Mouse (Mus musculus): ENCODE measurements at regions not wholly inside any gene's neighbourhood (a gene's known extent, or its start where the extent isn't known, plus 50 kb on each side); places are given as distances from the start of the nearest gene placed in this dataset.

DNA sequence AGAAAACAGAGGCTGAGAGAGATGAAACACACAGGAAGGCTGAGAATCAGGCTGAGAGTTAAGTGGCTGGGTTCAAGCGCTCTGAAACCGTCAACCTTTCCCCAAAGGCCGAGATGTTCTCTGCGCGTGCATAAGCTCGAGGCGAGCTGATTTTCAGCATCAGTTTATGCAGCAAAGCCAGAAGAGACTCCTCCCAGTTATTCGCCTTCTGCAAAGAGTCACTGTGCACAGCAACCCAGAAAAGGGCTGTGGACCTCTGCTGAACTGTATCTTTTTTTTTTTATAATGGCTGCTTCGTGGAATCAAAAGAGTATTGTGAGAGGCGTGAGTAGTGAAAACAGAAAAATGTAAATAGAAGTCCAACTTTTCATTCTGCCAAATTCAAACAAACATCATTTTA lies 413.7 kb downstream of the Wdr11 start:
- DNase-seq (ENCODE audit: low spot score): no peak
- H3K9me3 ChIP-seq (replicated peaks): peaks cover 49% of the 10 kb centered on the region
- no peaks in the 10 kb centered on the region for H3K36me3 ChIP-seq (replicated peaks)
- no peaks in the 10 kb centered on the region for H3K4me1 ChIP-seq (ENCODE audit: insufficient read depth, low read depth, low read length)
- ATAC-seq (ENCODE audit: extremely low read depth, insufficient number of reproducible peaks, low FRiP score, poor library complexity, severe bottlenecking): no peak
- TF ChIP-seq CTCF (IDR thresholded peaks at IDR 0.05; ENCODE audit: low read depth, low read length) (no peak), POLR2AphosphoS5 (IDR thresholded peaks at IDR 0.05; ENCODE audit: insufficient replicate concordance, low read depth, low read length) (no peak), GATA1 (IDR thresholded peaks at IDR 0.05; ENCODE audit: borderline replicate concordance, low read length) (no peak)
- no peaks in the 10 kb centered on the region for H3K27me3 ChIP-seq (ENCODE audit: insufficient read depth, low read length)
- no peak overlapping the region for H3K4me3 ChIP-seq (ENCODE audit: low read depth, low read length)

DNA sequence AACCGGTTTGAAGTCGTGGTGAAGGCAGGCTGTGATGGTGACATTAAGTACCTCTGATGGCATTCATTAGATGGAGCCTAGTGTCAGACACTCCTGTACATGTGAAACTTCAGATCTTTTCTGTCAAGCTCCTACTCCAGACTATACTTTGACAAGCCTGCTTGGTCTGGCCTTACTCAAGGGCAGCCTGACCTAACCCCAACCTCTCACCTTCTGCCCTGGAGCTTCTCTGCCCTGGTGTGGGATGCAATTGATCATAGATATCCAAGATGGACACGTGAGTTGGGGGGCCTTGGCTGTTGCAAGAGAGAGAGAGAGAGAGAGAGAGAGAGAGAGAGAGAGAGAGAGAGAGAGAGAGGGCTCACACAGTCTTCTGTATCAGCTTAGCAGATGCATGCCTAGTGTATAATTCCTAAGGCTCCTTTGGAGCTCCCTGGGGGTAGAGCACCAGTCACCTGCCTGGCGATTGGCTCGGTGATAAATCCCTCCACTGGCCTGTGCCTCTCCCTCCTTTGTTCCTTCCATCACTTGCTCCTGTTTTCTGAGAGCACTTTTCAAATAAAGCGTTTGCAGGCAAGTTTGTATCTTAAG lies 416.4 kb downstream of the Wdr11 start:
- no peak overlapping the region for H3K4me3 ChIP-seq (ENCODE audit: low read depth, low read length)
- H3K9me3 ChIP-seq (replicated peaks): peaks cover 56% of the 10 kb centered on the region
- no peaks in the 10 kb centered on the region for H3K27me3 ChIP-seq (ENCODE audit: insufficient read depth, low read length)
- DNase-seq (ENCODE audit: low spot score): no peak
- no peaks in the 10 kb centered on the region for H3K4me1 ChIP-seq (ENCODE audit: insufficient read depth, low read depth, low read length)
- no peaks in the 10 kb centered on the region for H3K36me3 ChIP-seq (replicated peaks)
- no peak for ATAC-seq (ENCODE audit: extremely low read depth, insufficient number of reproducible peaks, low FRiP score, poor library complexity, severe bottlenecking)
- no peak for TF ChIP-seq POLR2AphosphoS5 (IDR thresholded peaks at IDR 0.05; ENCODE audit: insufficient replicate concordance, low read depth, low read length)
- no peak for TF ChIP-seq GATA1 (IDR thresholded peaks at IDR 0.05; ENCODE audit: borderline replicate concordance, low read length)
- no peak for TF ChIP-seq TAL1 (conservative IDR thresholded peaks at IDR 0.05; ENCODE audit: low read depth, low read length)
- no peak for TF ChIP-seq GATA2 (IDR thresholded peaks at IDR 0.05; ENCODE audit: borderline replicate concordance, low read depth, low read length)
- no peak for TF ChIP-seq CTCF (IDR thresholded peaks at IDR 0.05; ENCODE audit: low read depth, low read length)

DNA sequence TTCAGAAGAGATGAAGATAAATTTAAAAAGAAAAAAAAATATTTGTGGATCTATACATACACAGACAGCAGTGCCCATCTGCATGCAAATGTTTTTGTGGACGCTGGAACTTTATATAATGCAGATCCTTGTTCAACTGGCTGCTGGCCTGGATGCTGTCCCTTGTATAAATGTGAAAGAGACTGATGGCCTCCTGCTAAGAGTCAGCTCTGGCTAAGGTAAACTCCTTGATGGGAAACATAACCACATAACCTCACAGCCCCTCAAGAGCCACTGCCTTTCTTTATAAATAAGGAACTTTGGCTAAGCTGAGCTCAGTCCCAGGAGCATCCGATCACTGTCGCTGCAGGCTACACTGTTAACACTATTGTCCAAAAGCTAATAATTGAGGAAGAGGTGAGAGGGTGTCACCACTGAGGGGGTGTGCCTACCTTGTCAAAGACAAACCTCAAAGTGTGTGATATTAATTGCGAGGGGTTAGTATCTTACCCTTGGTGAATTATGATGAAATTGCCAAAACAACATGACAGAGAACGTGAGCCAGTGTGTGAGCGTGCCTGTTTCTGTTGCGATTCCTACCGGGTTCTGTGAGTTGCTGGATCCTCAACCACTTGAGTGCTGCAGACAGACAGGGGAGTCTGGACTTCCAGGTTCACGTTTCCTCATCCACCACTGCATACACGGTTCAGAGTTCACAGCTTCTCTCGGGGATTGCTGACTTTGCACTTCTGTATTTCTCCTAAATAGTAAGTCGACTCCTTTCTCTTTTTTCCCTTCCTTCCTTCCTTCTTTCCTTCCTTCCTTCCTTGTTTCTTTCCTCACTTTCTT lies 417.1 kb downstream of the Wdr11 start:
- DNase-seq (ENCODE audit: low spot score) (no peak), ATAC-seq (ENCODE audit: extremely low read depth, insufficient number of reproducible peaks, low FRiP score, poor library complexity, severe bottlenecking) (no peak)
- Histone ChIP-seq H3K36me3 (replicated peaks) (no peaks in the 10 kb centered on the region), H3K27me3 (ENCODE audit: insufficient read depth, low read length) (no peaks in the 10 kb centered on the region), H3K4me1 (ENCODE audit: insufficient read depth, low read depth, low read length) (no peaks in the 10 kb centered on the region), H3K9me3 (replicated peaks) (peaks cover 56% of the 10 kb centered on the region), H3K4me3 (ENCODE audit: low read depth, low read length) (no peak overlapping the region)
- TF ChIP-seq GATA1 (IDR thresholded peaks at IDR 0.05; ENCODE audit: borderline replicate concordance, low read length) (no peak), POLR2AphosphoS5 (IDR thresholded peaks at IDR 0.05; ENCODE audit: insufficient replicate concordance, low read depth, low read length) (no peak), GATA2 (IDR thresholded peaks at IDR 0.05; ENCODE audit: borderline replicate concordance, low read depth, low read length) (no peak), CTCF (IDR thresholded peaks at IDR 0.05; ENCODE audit: low read depth, low read length) (no peak), TAL1 (conservative IDR thresholded peaks at IDR 0.05; ENCODE audit: low read depth, low read length) (no peak)

DNA sequence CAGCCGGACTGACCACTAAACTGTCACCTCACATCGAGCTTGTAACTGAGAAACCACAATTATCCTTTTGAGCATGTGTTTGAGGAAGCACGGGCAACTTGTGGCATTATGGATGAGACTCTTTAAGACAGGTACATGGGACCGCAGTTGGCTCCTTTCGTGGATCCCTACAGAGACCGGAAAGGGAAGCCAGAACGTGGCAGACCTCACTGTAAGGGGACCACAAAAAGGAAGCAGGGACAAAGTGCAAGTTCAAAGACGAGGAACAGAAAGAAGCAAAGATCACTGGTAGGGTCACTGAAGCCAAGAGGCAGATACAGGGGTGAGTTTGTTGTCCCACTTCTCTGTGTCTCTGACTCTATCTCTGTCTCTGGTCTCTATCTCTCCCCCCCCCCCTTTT lies 420.4 kb downstream of the Wdr11 start:
- no peaks in the 10 kb centered on the region for H3K36me3 ChIP-seq (replicated peaks)
- no peak for ATAC-seq (ENCODE audit: extremely low read depth, insufficient number of reproducible peaks, low FRiP score, poor library complexity, severe bottlenecking)
- no peaks in the 10 kb centered on the region for H3K4me1 ChIP-seq (ENCODE audit: insufficient read depth, low read depth, low read length)
- TF ChIP-seq GATA1 (IDR thresholded peaks at IDR 0.05; ENCODE audit: borderline replicate concordance, low read length) (no peak), POLR2AphosphoS5 (IDR thresholded peaks at IDR 0.05; ENCODE audit: insufficient replicate concordance, low read depth, low read length) (no peak), CTCF (IDR thresholded peaks at IDR 0.05; ENCODE audit: low read depth, low read length) (no peak), GATA2 (IDR thresholded peaks at IDR 0.05; ENCODE audit: borderline replicate concordance, low read depth, low read length) (no peak)
- H3K4me3 ChIP-seq (ENCODE audit: low read depth, low read length): no peak overlapping the region
- no peaks in the 10 kb centered on the region; the same call in 1 of the 2 replicates for H3K27me3 ChIP-seq (ENCODE audit: insufficient read depth, low read length)
- H3K9me3 ChIP-seq (replicated peaks): peaks cover 62% of the 10 kb centered on the region
- DNase-seq (ENCODE audit: low spot score): no peak

DNA sequence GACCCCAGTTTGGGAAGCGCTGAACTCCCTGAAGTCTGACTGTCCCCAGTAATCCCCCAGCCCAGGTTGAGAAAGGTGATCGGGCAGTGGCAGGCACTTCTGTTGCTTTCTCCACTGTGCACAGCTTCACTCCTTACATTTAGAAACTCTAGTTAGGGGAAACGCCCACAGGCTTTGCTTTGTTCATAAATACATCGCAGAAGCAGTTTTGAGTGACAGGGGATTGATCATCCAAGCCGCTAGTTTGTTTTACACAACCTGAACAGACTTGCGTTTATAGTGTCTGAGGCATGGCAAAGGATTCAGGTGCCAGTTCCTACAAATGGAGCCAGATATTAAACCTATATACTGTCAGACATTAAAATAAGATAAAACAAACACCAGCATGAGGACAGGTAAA lies 421.4 kb downstream of the Wdr11 start:
- ATAC-seq (ENCODE audit: extremely low read depth, insufficient number of reproducible peaks, low FRiP score, poor library complexity, severe bottlenecking) (no peak), DNase-seq (ENCODE audit: low spot score) (no peak)
- no peak overlapping the region for H3K4me3 ChIP-seq (ENCODE audit: low read depth, low read length)
- H3K9me3 ChIP-seq (replicated peaks): peaks cover 63% of the 10 kb centered on the region
- H3K4me1 ChIP-seq (ENCODE audit: insufficient read depth, low read depth, low read length): no peaks in the 10 kb centered on the region
- TF ChIP-seq CTCF (IDR thresholded peaks at IDR 0.05; ENCODE audit: low read depth, low read length) (no peak), GATA2 (IDR thresholded peaks at IDR 0.05; ENCODE audit: borderline replicate concordance, low read depth, low read length) (no peak), POLR2AphosphoS5 (IDR thresholded peaks at IDR 0.05; ENCODE audit: insufficient replicate concordance, low read depth, low read length) (no peak), GATA1 (IDR thresholded peaks at IDR 0.05; ENCODE audit: borderline replicate concordance, low read length) (no peak), TAL1 (conservative IDR thresholded peaks at IDR 0.05; ENCODE audit: low read depth, low read length) (no peak)
- no peaks in the 10 kb centered on the region; the same call in 1 of the 2 replicates for H3K27me3 ChIP-seq (ENCODE audit: insufficient read depth, low read length)
- no peaks in the 10 kb centered on the region for H3K36me3 ChIP-seq (replicated peaks)

DNA sequence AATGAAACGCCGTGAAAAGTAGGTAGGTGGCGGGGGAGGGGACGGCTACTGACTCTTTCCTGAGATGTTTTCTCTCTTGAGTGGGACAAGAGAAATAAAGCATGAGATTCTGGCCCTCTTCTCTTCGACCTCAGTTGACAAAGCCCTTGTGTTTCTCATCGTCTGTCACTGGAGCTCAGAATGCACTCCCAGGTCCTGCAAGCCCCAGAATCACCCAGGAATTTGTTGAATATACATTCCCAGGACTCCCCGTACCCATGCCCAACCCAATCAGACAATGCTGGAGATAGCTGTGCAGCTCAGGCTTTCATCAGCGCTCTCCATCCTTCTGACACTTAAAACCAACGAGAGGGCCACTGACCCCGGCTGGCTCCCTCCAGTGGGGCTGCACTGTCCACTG lies 422.9 kb downstream of the Wdr11 start:
- Histone ChIP-seq H3K9me3 (replicated peaks) (peaks cover 68% of the 10 kb centered on the region), H3K27me3 (ENCODE audit: insufficient read depth, low read length) (no peaks in the 10 kb centered on the region; the same call in 1 of the 2 replicates), H3K36me3 (replicated peaks) (no peaks in the 10 kb centered on the region), H3K4me3 (ENCODE audit: low read depth, low read length) (no peak overlapping the region), H3K4me1 (ENCODE audit: insufficient read depth, low read depth, low read length) (no peaks in the 10 kb centered on the region)
- ATAC-seq (ENCODE audit: extremely low read depth, insufficient number of reproducible peaks, low FRiP score, poor library complexity, severe bottlenecking) (no peak), DNase-seq (ENCODE audit: low spot score) (no peak)
- TF ChIP-seq TAL1 (conservative IDR thresholded peaks at IDR 0.05; ENCODE audit: low read depth, low read length) (no peak), GATA1 (IDR thresholded peaks at IDR 0.05; ENCODE audit: borderline replicate concordance, low read length) (no peak), GATA2 (IDR thresholded peaks at IDR 0.05; ENCODE audit: borderline replicate concordance, low read depth, low read length) (no peak), CTCF (IDR thresholded peaks at IDR 0.05; ENCODE audit: low read depth, low read length) (no peak), POLR2AphosphoS5 (IDR thresholded peaks at IDR 0.05; ENCODE audit: insufficient replicate concordance, low read depth, low read length) (no peak)

Measured in G1E (cell line).